Mouse (Mus musculus) CH12.LX (cell line): Measurements from ENCODE around the gene Stac. TPM values are rescaled to one million over a fixed set of nuclear protein-coding genes. Genes with fewer than 3 reads are reported as not detected.

Source experiments
- DNase-seq: peaks from one replicate; pipeline ENCODE4 v3.0.0-alpha.2; 2013; ENCODE audit errors: extremely low read depth
- H3K27ac ChIP-seq: 2 replicates; pipeline ENCODE4 v1.5.1; 2012; ENCODE audit warnings: low read depth, mild to moderate bottlenecking, control low read depth, moderate library complexity; ENCODE audit not compliant: insufficient read depth
- H3K27me3 ChIP-seq: replicated peaks from 2 replicates; pipeline ENCODE3; 2012; ENCODE audit warnings: inconsistent platforms
- H3K36me3 ChIP-seq, 2 experiments: replicated peaks in 1 of 2; 2 replicates each; pipeline versions ENCODE3 to v1.6.1; 2012; ENCODE audit warnings: inconsistent platforms in 1 of 2, low read length in 1 of 2, mild to moderate bottlenecking in 1 of 2, mixed read lengths in 1 of 2, moderate library complexity in 1 of 2; ENCODE audit not compliant: control insufficient read depth in 1 of 2, insufficient read depth in 1 of 2
- H3K4me1 ChIP-seq, 2 experiments: 2 replicates each; pipeline ENCODE4 v1.6.1; 2012; ENCODE audit warnings: inconsistent platforms in 1 of 2, moderate library complexity in 1 of 2; ENCODE audit not compliant: insufficient read depth in 2 of 2, control insufficient read depth in 1 of 2
- H3K4me2 ChIP-seq: 2 replicates; pipeline ENCODE4 v1.6.1; 2012; ENCODE audit warnings: low read depth, mild to moderate bottlenecking, control low read depth; ENCODE audit not compliant: poor library complexity, insufficient read depth, severe bottlenecking
- H3K4me3 ChIP-seq, 3 experiments: fragments of 150-350 bp in 1 of 3; sonication (generic) in 1 of 3; replicated peaks in 1 of 3; 2 replicates each; pipeline versions ENCODE3 to v1.5.1; 2011 to 2012; ENCODE audit warnings: low read depth in 2 of 3, low read length in 2 of 3, mild to moderate bottlenecking in 2 of 3, moderate library complexity in 2 of 3, control low read depth in 1 of 3, improper control_type of control experiment in 1 of 3, inconsistent platforms in 1 of 3, mixed read lengths in 1 of 3; ENCODE audit not compliant: poor library complexity in 1 of 3
- H3K79me2 ChIP-seq: replicated peaks from 2 replicates; pipeline ENCODE4 v1.6.1; 2012; ENCODE audit warnings: mild to moderate bottlenecking, moderate library complexity; ENCODE audit not compliant: control insufficient read depth, poor library complexity, insufficient read depth, severe bottlenecking; ENCODE audit errors: extremely low read depth
- H3K9ac ChIP-seq: 2 replicates; pipeline ENCODE4 v1.6.1; 2012; ENCODE audit warnings: low read depth, mild to moderate bottlenecking, control low read depth, moderate library complexity; ENCODE audit not compliant: insufficient read depth
- H3K9me3 ChIP-seq: replicated peaks from 2 replicates; pipeline ENCODE3; 2012; ENCODE audit warnings: low read length, inconsistent platforms, mixed read lengths
- BHLHE40 ChIP-seq: IDR thresholded peaks from 2 replicates; pipeline ENCODE4 v1.6.1; 2011; ENCODE audit warnings: mild to moderate bottlenecking, low read depth, low read length, improper control_type of control experiment
- CHD2 ChIP-seq: IDR thresholded peaks from 2 replicates; pipeline ENCODE4 v1.6.1; 2011; ENCODE audit warnings: low read length, improper control_type of control experiment
- CTCF ChIP-seq, 2 experiments: IDR thresholded peaks in 1 of 2; conservative IDR thresholded peaks in 1 of 2; 2 replicates each; pipeline ENCODE4 v1.5.1; 2011 to 2012; ENCODE audit warnings: low read depth in 2 of 2, low read length in 2 of 2, improper control_type of control experiment in 1 of 2, inconsistent platforms in 1 of 2, mild to moderate bottlenecking in 1 of 2, moderate library complexity in 1 of 2
- E2F4 ChIP-seq: IDR thresholded peaks from 2 replicates; pipeline ENCODE4 v1.6.1; 2011; ENCODE audit warnings: low read depth, low read length, improper control_type of control experiment; ENCODE audit not compliant: insufficient replicate concordance
- ELF1 ChIP-seq: IDR thresholded peaks from 2 replicates; pipeline ENCODE4 v1.6.1; 2014; ENCODE audit warnings: low read depth, mild to moderate bottlenecking, inconsistent platforms, low read length, improper control_type of control experiment
- EP300 ChIP-seq: IDR thresholded peaks from 2 replicates; pipeline ENCODE4 v1.6.1; 2011; ENCODE audit warnings: low read length, improper control_type of control experiment
- ETS1 ChIP-seq: conservative IDR thresholded peaks from 2 replicates; pipeline ENCODE4 v1.6.1; 2012; ENCODE audit warnings: low read depth, mild to moderate bottlenecking, inconsistent platforms, low read length, improper control_type of control experiment, moderate library complexity
- IRF4 ChIP-seq: IDR thresholded peaks from 2 replicates; pipeline ENCODE4 v1.6.1; 2014; ENCODE audit warnings: low read depth, mild to moderate bottlenecking, inconsistent platforms, low read length, improper control_type of control experiment
- JUN ChIP-seq: IDR thresholded peaks from 2 replicates; pipeline ENCODE4 v1.6.1; 2011; ENCODE audit warnings: low read depth, mild to moderate bottlenecking, low read length, improper control_type of control experiment, moderate library complexity; ENCODE audit not compliant: insufficient read depth
- MAFK ChIP-seq: IDR thresholded peaks from 2 replicates; pipeline ENCODE4 v1.6.1; 2011; ENCODE audit warnings: low read length, improper control_type of control experiment; ENCODE audit not compliant: insufficient replicate concordance
- MAZ ChIP-seq: IDR thresholded peaks from 2 replicates; pipeline ENCODE4 v1.6.1; 2012; ENCODE audit warnings: low read depth, mild to moderate bottlenecking, inconsistent platforms, low read length, improper control_type of control experiment, moderate library complexity
- NELFE ChIP-seq: IDR thresholded peaks from 2 replicates; pipeline ENCODE4 v1.6.1; 2011; ENCODE audit warnings: low read depth, low read length, improper control_type of control experiment
- NRF1 ChIP-seq: IDR thresholded peaks from 2 replicates; pipeline ENCODE4 v1.6.1; 2014; ENCODE audit warnings: low read depth, mild to moderate bottlenecking, inconsistent platforms, low read length, improper control_type of control experiment, moderate library complexity
- PAX5 ChIP-seq: IDR thresholded peaks from 2 replicates; pipeline ENCODE4 v1.6.1; 2012; ENCODE audit warnings: low read length, inconsistent platforms, mixed read lengths
- POLR2AphosphoS2 ChIP-seq: IDR thresholded peaks from 2 replicates; pipeline ENCODE4 v1.6.1; 2011; ENCODE audit warnings: low read depth, low read length, improper control_type of control experiment
- RAD21 ChIP-seq: IDR thresholded peaks from 2 replicates; pipeline ENCODE4 v1.6.1; 2011; ENCODE audit warnings: low read depth, mild to moderate bottlenecking, low read length, improper control_type of control experiment, moderate library complexity
- SIN3A ChIP-seq: IDR thresholded peaks from 2 replicates; pipeline ENCODE4 v1.6.1; 2012; ENCODE audit warnings: low read length, improper control_type of control experiment, inconsistent platforms
- SMC3 ChIP-seq: IDR thresholded peaks from 2 replicates; pipeline ENCODE4 v1.6.1; 2011; ENCODE audit warnings: low read depth, low read length, improper control_type of control experiment
- TBP ChIP-seq: conservative IDR thresholded peaks from 2 replicates; pipeline ENCODE4 v1.6.1; 2011; ENCODE audit warnings: low read depth, low read length, improper control_type of control experiment
- USF1 ChIP-seq: IDR thresholded peaks from 2 replicates; pipeline ENCODE4 v1.6.1; 2014; ENCODE audit warnings: low read depth, mild to moderate bottlenecking, inconsistent platforms, low read length, improper control_type of control experiment
- ZC3H11A ChIP-seq: IDR thresholded peaks from 2 replicates; pipeline ENCODE4 v1.6.1; 2012; ENCODE audit warnings: low read depth, mild to moderate bottlenecking, inconsistent platforms, low read length, improper control_type of control experiment
- ZMIZ1 ChIP-seq: IDR thresholded peaks from 2 replicates; pipeline ENCODE4 v1.6.1; 2012; ENCODE audit warnings: low read depth, mild to moderate bottlenecking, inconsistent platforms, low read length, improper control_type of control experiment
- ZNF384 ChIP-seq: IDR thresholded peaks from 2 replicates; pipeline ENCODE4 v1.6.1; 2012; ENCODE audit warnings: low read depth, low read length, improper control_type of control experiment, inconsistent platforms
- dilution Hi-C: fragments of 300-500 bp; cut with MboI; formaldehyde crosslinking; loops from 2 replicates; pipeline ENCODE4 v1.14.3; 2020; ENCODE audit warnings: low sequenced_read_pairs; ENCODE audit not compliant: extremely low pct_unique_long_range_greater_than_20kb, extremely low pct_ligation_motif_present
- in situ Hi-C: fragments of 300-500 bp; cut with MboI; formaldehyde crosslinking; loops from 3 replicates; pipeline ENCODE4 v1.14.3; 2019; ENCODE audit warnings: low sequenced_read_pairs, low pct_ligation_motif_present, low pct_unique_long_range_greater_than_20kb, mixed read lengths
- polyA plus RNA-seq: library from polyadenylated mRNA; unstranded; fragments of >175 nt; gene quantifications from 2 replicates; pipeline ENCODE4 v1.2.1, GENCODE M21; 2012; ENCODE audit warnings: low read depth; ENCODE audit not compliant: insufficient read length
- total RNA-seq, 2 experiments: library from RNA; depleted of rRNA; stranded (reverse); fragments of 300-350 nt in 1 of 2; fragments of >200 nt in 1 of 2; gene quantifications; 2 replicates each; pipeline ENCODE4 v1.2.3; 2012 to 2014

The Stac gene
- total and polyA plus RNA-seq, 3 experiments = not detected

DNA sequence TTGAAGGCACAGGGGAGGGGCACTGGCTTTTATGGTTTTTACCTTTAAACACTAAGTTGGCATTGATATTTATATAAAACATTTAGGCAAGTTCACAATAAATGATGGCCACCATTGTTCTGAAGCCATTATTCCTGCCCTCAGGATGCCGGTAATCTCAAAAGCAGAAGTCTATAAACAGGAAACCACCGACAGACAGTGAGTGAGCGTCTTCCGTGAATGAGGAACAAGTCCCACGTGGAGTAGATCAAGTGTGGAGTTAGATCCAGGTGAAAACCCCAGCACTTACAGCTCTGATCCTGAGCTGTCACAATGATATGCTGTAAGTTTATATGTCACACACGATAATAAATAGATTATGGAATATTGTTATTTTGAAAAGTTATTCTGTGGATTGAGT, 112.7 kb downstream of the Stac start:
- in situ Hi-C loops (no loop called here), dilution Hi-C loops (no loop called here)
- DNase-seq = no peak
- no peaks in the 10 kb centered on the region for H3K4me1 ChIP-seq
- TF ChIP-seq ZC3H11A (no peak), PAX5 (no peak), E2F4 (no peak), NRF1 (no peak), RAD21 (no peak), JUN (no peak), SMC3 (no peak), ELF1 (no peak), ETS1 (no peak), CTCF (conservative IDR thresholded peaks at IDR 0.05 in 1 of 2, IDR thresholded peaks at IDR 0.05 in 1 of 2; ENCODE audit: low read depth in 2 of 2, low read length in 2 of 2) (no peak)
- TF ChIP-seq, all 38 proteins: peak for 0
- H3K4me3 ChIP-seq = no peak overlapping the region
- H3K27ac ChIP-seq = no peak overlapping the region
- no peaks in the 10 kb centered on the region for H3K36me3 ChIP-seq
- no peaks in the 10 kb centered on the region for H3K79me2 ChIP-seq
- peaks cover 6% of the 10 kb centered on the region for H3K27me3 ChIP-seq
- H3K9me3 ChIP-seq = peaks cover 8% of the 10 kb centered on the region
- H3K9ac ChIP-seq = no peak overlapping the region
- no peak overlapping the region for H3K4me2 ChIP-seq

DNA sequence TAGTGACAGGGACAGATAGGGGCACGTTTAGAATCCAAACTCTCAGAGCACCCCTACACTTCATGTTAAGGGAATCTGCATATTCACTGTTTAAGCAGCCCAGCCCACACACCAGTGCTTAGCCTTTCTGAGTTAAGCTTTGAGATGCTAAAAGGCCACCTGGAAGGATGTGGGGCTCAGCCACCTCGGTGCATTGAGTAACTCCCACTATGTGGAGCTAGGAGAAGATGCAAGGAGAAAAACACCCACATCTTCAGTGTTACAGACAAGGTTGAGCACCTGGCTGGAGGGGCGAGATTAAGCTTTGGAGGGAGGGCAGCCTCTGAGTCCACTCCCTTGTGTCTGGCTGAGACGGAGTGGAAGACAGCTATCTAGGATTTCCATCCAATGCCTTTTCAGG, 114.3 kb downstream of the Stac start:
- Histone ChIP-seq H3K27me3 (peaks cover 6% of the 10 kb centered on the region), H3K4me1 (no peaks in the 10 kb centered on the region), H3K9ac (no peak overlapping the region), H3K79me2 (no peaks in the 10 kb centered on the region), H3K9me3 (peaks cover 14% of the 10 kb centered on the region), H3K36me3 (no peaks in the 10 kb centered on the region), H3K27ac (no peak overlapping the region), H3K4me3 (no peak overlapping the region), H3K4me2 (no peak overlapping the region)
- dilution Hi-C loops (no loop called here), in situ Hi-C loops (no loop called here)
- no peak for TF ChIP-seq POLR2AphosphoS2
- TF ChIP-seq SMC3 = no peak
- TF ChIP-seq NELFE = no peak
- no peak for TF ChIP-seq TBP
- TF ChIP-seq E2F4 = no peak
- no peak for TF ChIP-seq SIN3A
- no peak for DNase-seq

DNA sequence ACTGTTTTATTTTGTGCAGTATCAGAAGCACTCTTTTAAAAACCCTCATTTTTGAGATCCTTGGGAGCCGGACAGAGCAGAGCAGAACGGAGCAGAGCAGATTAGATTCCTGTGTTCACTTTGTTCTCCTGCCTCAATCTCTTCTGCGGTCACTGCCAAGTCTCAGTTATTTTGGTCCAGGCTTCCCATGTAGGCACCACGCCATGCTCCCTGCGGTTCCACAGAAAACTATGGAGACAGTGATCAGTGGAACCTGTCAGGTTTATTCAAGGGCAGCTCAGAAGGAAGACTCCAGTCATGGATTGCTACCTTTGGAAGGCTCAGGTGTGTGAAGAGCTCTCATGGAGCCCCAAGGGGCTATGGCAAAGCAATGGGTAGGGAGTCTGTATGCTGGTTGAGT, 116.3 kb downstream of the Stac start:
- Histone ChIP-seq H3K27ac (no peak overlapping the region), H3K27me3 (peaks cover 6% of the 10 kb centered on the region), H3K9ac (no peak overlapping the region), H3K4me1 (no peaks in the 10 kb centered on the region), H3K79me2 (no peaks in the 10 kb centered on the region), H3K36me3 (no peaks in the 10 kb centered on the region), H3K9me3 (peaks cover 16% of the 10 kb centered on the region), H3K4me2 (no peak overlapping the region), H3K4me3 (no peak overlapping the region)
- dilution Hi-C loops = no loop called here
- TF ChIP-seq CHD2 (no peak), BHLHE40 (no peak), ZMIZ1 (no peak), MAFK (no peak), EP300 (no peak), ELF1 (no peak), NELFE (no peak), CTCF (conservative IDR thresholded peaks at IDR 0.05 in 1 of 2, IDR thresholded peaks at IDR 0.05 in 1 of 2; ENCODE audit: low read depth in 2 of 2, low read length in 2 of 2) (no peak), IRF4 (no peak), TBP (no peak), ETS1 (no peak), USF1 (no peak), RAD21 (no peak), ZNF384 (no peak), POLR2AphosphoS2 (no peak), NRF1 (no peak), MAZ (no peak), SMC3 (no peak)
- no peak for DNase-seq
- in situ Hi-C loops = no loop called here
